8 mouse cellular contexts compared by ENCODE assay signal in the genomic region with DNA sequence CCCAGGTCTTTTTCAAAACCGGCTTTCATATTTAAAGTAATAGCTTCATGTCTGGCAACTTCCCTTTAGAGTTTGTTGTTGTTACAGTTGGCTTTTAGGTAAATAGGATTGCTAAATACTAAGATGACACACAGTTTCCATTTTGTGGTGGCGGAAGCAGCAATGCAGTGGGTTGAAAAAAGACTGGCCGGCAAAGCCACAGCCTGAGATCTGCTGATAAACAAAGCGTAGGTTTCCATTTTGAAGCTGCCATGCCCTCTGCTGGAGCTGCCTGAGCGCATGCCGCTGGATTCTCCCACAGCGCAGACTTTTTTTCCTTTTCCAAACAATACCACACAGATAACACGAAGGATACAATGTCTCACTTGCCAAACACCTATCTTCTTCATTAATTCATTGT. TPM values are rescaled to one million over a fixed set of nuclear protein-coding genes. Genes with fewer than 3 reads are reported as not detected.
DNase-seq lines count a peak whose midpoint lies in the region; ATAC-seq and TF ChIP-seq lines count a peak whose summit lies in the region.

No protein-coding gene starts in this region.

- H3K4me3 ChIP-seq in ES-Bruce4 (ENCODE audit: low read depth, low read length) = no peak overlapping the region
- peak overlapping the region; percentile 10; the same call in 1 of the 2 replicates for H3K4me3 ChIP-seq in forebrain, embryonic 15.5 days
- peak overlapping the region; percentile 47 for H3K4me3 ChIP-seq in layer of hippocampus, adult 2 months
- peak overlapping the region; percentile 9; the same call in 1 of the 2 replicates for H3K4me3 ChIP-seq in lung, embryonic 14.5 days (ENCODE audit: low read depth, low read length)

- peak; percentile 63 for TF ChIP-seq CTCF in ES-Bruce4 (IDR thresholded peaks at IDR 0.05; ENCODE audit: low read depth, low read length)
- TF ChIP-seq CTCF in layer of hippocampus, adult 2 months (conservative IDR thresholded peaks at IDR 0.05) = peak; percentile 91
- peak; percentile 81 for TF ChIP-seq CTCF in lung, embryonic 14.5 days (IDR thresholded peaks at IDR 0.05; ENCODE audit: low read depth)

- H3K4me2 ChIP-seq in forebrain, embryonic 15.5 days (replicated peaks) = peak overlapping the region; percentile 33
- H3K4me2 ChIP-seq in lung, embryonic 14.5 days = peak overlapping the region; percentile 54

- H3K27ac ChIP-seq in ES-Bruce4 (ENCODE audit: insufficient read depth, low read length) = no peak overlapping the region
- H3K27ac ChIP-seq in forebrain, embryonic 15.5 days (replicated peaks) = no peak overlapping the region
- peak overlapping the region; percentile 15; the same call in 1 of the 2 replicates for H3K27ac ChIP-seq in layer of hippocampus, adult 2 months
- no peak overlapping the region for H3K27ac ChIP-seq in lung, embryonic 14.5 days (ENCODE audit: low read depth)

- no peaks in the 10 kb centered on the region for H3K9me3 ChIP-seq in ES-Bruce4 (replicated peaks; ENCODE audit: control insufficient read depth, insufficient read depth, low read length, poor library complexity, severe bottlenecking)
- no peaks in the 10 kb centered on the region for H3K9me3 ChIP-seq in forebrain, embryonic 15.5 days
- no peaks in the 10 kb centered on the region for H3K9me3 ChIP-seq in lung, embryonic 14.5 days (ENCODE audit: low read depth, low read length)

- no peak for ATAC-seq in forebrain, embryonic 15.5 days (replicated peaks)
- ATAC-seq in lung, embryonic 14.5 days (ENCODE audit: insufficient read depth) = no peak
- ATAC-seq in neutrophil, adult 5-6 weeks (ENCODE audit: extremely low read depth, insufficient number of reproducible peaks, low FRiP score, poor library complexity, severe bottlenecking) = peak; percentile 62

- H3K27me3 ChIP-seq in ES-Bruce4 (ENCODE audit: control insufficient read depth, insufficient read depth, low read length, poor library complexity, severe bottlenecking) = peaks cover 4% of the 10 kb centered on the region; the same call in 1 of the 2 replicates
- no peaks in the 10 kb centered on the region for H3K27me3 ChIP-seq in forebrain, embryonic 15.5 days
- no peaks in the 10 kb centered on the region for H3K27me3 ChIP-seq in lung, embryonic 14.5 days (ENCODE audit: insufficient read depth, low read length)

- H3K9ac ChIP-seq in ES-Bruce4 (ENCODE audit: low read depth, poor library complexity, severe bottlenecking) = no peak overlapping the region
- peak overlapping the region; percentile 4; the same call in 1 of the 2 replicates for H3K9ac ChIP-seq in forebrain, embryonic 15.5 days (replicated peaks)
- H3K9ac ChIP-seq in lung, embryonic 14.5 days = no peak overlapping the region

- peak; percentile 43 for DNase-seq in c-Kit-positive CD71-positive TER-119-negative erythroid progenitor cells, embryonic 14.5 days (ENCODE audit: low read depth)
- peak; percentile 52 for DNase-seq in heart, postnatal 25 days (ENCODE audit: low spot score)
- DNase-seq in layer of hippocampus, adult 2 months (ENCODE audit: low spot score in 2 of 2) = peak; percentile 59 to 66
- DNase-seq in lung, embryonic 14.5 days = peak; percentile 89
- peak; percentile 69 for DNase-seq in thymus, postnatal 0 days (ENCODE audit: low spot score)

- WGBS in forebrain, embryonic 15.5 days = 5% methylated on average over 8 of the region's 8 CpGs
- WGBS in lung, embryonic 14.5 days = under 1% methylated on average over 8 of the region's 8 CpGs

- H3K36me3 ChIP-seq in ES-Bruce4 (ENCODE audit: control insufficient read depth, insufficient read depth, low read length, poor library complexity, severe bottlenecking) = no peaks in the 10 kb centered on the region
- 0 out of 2 replicates have a peak, but pooled peaks cover 2% of the 10 kb centered on the region for H3K36me3 ChIP-seq in forebrain, embryonic 15.5 days
- peaks cover 9% of the 10 kb centered on the region; the same call in 1 of the 2 replicates for H3K36me3 ChIP-seq in lung, embryonic 14.5 days (ENCODE audit: insufficient read depth)

- H3K4me1 ChIP-seq in ES-Bruce4 (ENCODE audit: control insufficient read depth, insufficient read depth, low read length) = no peaks in the 10 kb centered on the region
- H3K4me1 ChIP-seq in forebrain, embryonic 15.5 days = peaks cover 24% of the 10 kb centered on the region
- no peaks in the 10 kb centered on the region; the same call in 1 of the 2 replicates for H3K4me1 ChIP-seq in lung, embryonic 14.5 days (ENCODE audit: insufficient read depth)

- intact Hi-C loops in heart, postnatal 25 days (cut with DNase I) = loop anchor here (2.0 to 10.0 kb wide), 2 partner anchors 192 to 302 kb away; partner anchors contain the start of gene Cdc73

- TF ChIP-seq POLR2A in ES-Bruce4 (IDR thresholded peaks at IDR 0.05; ENCODE audit: insufficient read depth, low read length) = no peak

- TF ChIP-seq EP300 in ES-Bruce4 (IDR thresholded peaks at IDR 0.05; ENCODE audit: insufficient read depth, low read depth, low read length) = no peak

RNA-seq across cellular contexts. Expression of gene Rgs2, which starts 2.6 kb away (rescaled TPM):
- polyA plus RNA-seq in ES-Bruce4 (2011; ENCODE audit: insufficient read depth, insufficient read length, low read depth, missing spikeins) = 0.59 TPM in 1 of 2 replicates, not detected in the other
- polyA plus RNA-seq in forebrain, embryonic 15.5 days (2015; fragmentation: Nextera tagmentation; extraction: Ambion mirVana) = 79.6 and 88.7 TPM in 2 replicates
- total RNA-seq in heart, postnatal 25 days (2021) = 10 to 100 TPM; 41.2 to 57.6 TPM
- total RNA-seq in layer of hippocampus, adult 2 months (2021) = 10 to 100 TPM; 32.2 to 39.6 TPM
- 90.4 and 99.9 TPM in 2 replicates for polyA plus RNA-seq in lung, embryonic 14.5 days (2014; fragmentation: Nextera tagmentation; extraction: Ambion mirVana)
- 428 and 439 TPM in 2 replicates for total RNA-seq in neutrophil, adult 5-6 weeks (2017)
- polyA plus RNA-seq in thymus, postnatal 0 days (2015; fragmentation: Nextera tagmentation; extraction: Ambion mirVana) = 61.4 and 61.7 TPM in 2 replicates

Comparison
In these comparisons a context has a peak if more than half of its experiments do, and no peak if none do; other contexts are left out.
1. RNA of gene Rgs2, which starts 2.6 kb away (polyA plus RNA-seq): 90.4 to 99.9 TPM in lung, embryonic 14.5 days, 79.6 to 88.7 TPM in forebrain, embryonic 15.5 days and 61.4 to 61.7 TPM in thymus, postnatal 0 days; 0.59 TPM in ES-Bruce4; every median in the first group is over 10 times any median in the second.
2. Peak in every context shown above with its lines, with median percentiles within 50 percentile points of each other: CTCF ChIP-seq and DNase-seq.